Mouse (Mus musculus): ENCODE data around the gene Gm28035. TPM values are rescaled to one million over a fixed set of nuclear protein-coding genes. Genes with fewer than 3 reads are reported as not detected.

Gene Gm28035
- polyA plus RNA-seq, 1 experiment from 2014 or later: 0.15 TPM

Other genes starting within 250 kb of the Gm28035 start
- gene Wdr34, start 191.7 kb upstream of the Gm28035 start, polyA plus RNA-seq (2014; fragmentation: Nextera tagmentation; extraction: Ambion mirVana): 57.4 and 74.1 TPM in 2 replicates
- gene Set, start 183.2 kb upstream of the Gm28035 start, polyA plus RNA-seq (2014; fragmentation: Nextera tagmentation; extraction: Ambion mirVana): 315 and 363 TPM in 2 replicates
- gene Pkn3, start 162.9 kb upstream of the Gm28035 start, polyA plus RNA-seq (2014; fragmentation: Nextera tagmentation; extraction: Ambion mirVana): 0.70 and 1.5 TPM in 2 replicates
- 24.6 and 28.8 TPM in 2 replicates for gene Zdhhc12, start 146.9 kb upstream of the Gm28035 start, polyA plus RNA-seq (2014; fragmentation: Nextera tagmentation; extraction: Ambion mirVana)
- 16.0 and 20.9 TPM in 2 replicates for gene Zer1, start 116.0 kb upstream of the Gm28035 start, polyA plus RNA-seq (2014; fragmentation: Nextera tagmentation; extraction: Ambion mirVana)
- 20.3 and 23.6 TPM in 2 replicates for gene Tbc1d13, start 106.8 kb upstream of the Gm28035 start, polyA plus RNA-seq (2014; fragmentation: Nextera tagmentation; extraction: Ambion mirVana)
- gene Endog, start 69.1 kb upstream of the Gm28035 start, polyA plus RNA-seq (2014; fragmentation: Nextera tagmentation; extraction: Ambion mirVana): 27.1 and 30.4 TPM in 2 replicates
- gene Spout1, start 62.1 kb upstream of the Gm28035 start, polyA plus RNA-seq (2014; fragmentation: Nextera tagmentation; extraction: Ambion mirVana): 59.5 and 64.2 TPM in 2 replicates
- gene Kyat1, start 34.7 kb upstream of the Gm28035 start, polyA plus RNA-seq (2014; fragmentation: Nextera tagmentation; extraction: Ambion mirVana): 14.5 and 19.5 TPM in 2 replicates
- gene Lrrc8a, start 2.9 kb upstream of the Gm28035 start, polyA plus RNA-seq (2014; fragmentation: Nextera tagmentation; extraction: Ambion mirVana): 54.0 and 62.2 TPM in 2 replicates
- 4.5 and 5.1 TPM in 2 replicates for gene Phyhd1, start 25.6 kb downstream of the Gm28035 start, polyA plus RNA-seq (2014; fragmentation: Nextera tagmentation; extraction: Ambion mirVana)
- gene Gm28038, start 40.5 kb downstream of the Gm28035 start, polyA plus RNA-seq (2014; fragmentation: Nextera tagmentation; extraction: Ambion mirVana): not detected in 2 replicates
- gene Dolk, start 45.8 kb downstream of the Gm28035 start, polyA plus RNA-seq (2014; fragmentation: Nextera tagmentation; extraction: Ambion mirVana): 36.4 and 39.4 TPM in 2 replicates
- gene Nup188, start 45.8 kb downstream of the Gm28035 start, polyA plus RNA-seq (2014; fragmentation: Nextera tagmentation; extraction: Ambion mirVana): 21.8 and 25.3 TPM in 2 replicates
- gene Sh3glb2, start 118.8 kb downstream of the Gm28035 start, polyA plus RNA-seq (2014; fragmentation: Nextera tagmentation; extraction: Ambion mirVana): 132 and 145 TPM in 2 replicates
- 28.9 and 30.9 TPM in 2 replicates for gene Miga2, start 123.7 kb downstream of the Gm28035 start, polyA plus RNA-seq (2014; fragmentation: Nextera tagmentation; extraction: Ambion mirVana)
- gene Dolpp1, start 151.7 kb downstream of the Gm28035 start, polyA plus RNA-seq (2014; fragmentation: Nextera tagmentation; extraction: Ambion mirVana): 51.5 and 57.7 TPM in 2 replicates
- 27.7 and 32.4 TPM in 2 replicates for gene Crat, start 175.2 kb downstream of the Gm28035 start, polyA plus RNA-seq (2014; fragmentation: Nextera tagmentation; extraction: Ambion mirVana)
- gene Ptpa, start 175.5 kb downstream of the Gm28035 start, polyA plus RNA-seq (2014; fragmentation: Nextera tagmentation; extraction: Ambion mirVana): 65.8 and 70.7 TPM in 2 replicates
- gene Ier5l, start 233.7 kb downstream of the Gm28035 start, polyA plus RNA-seq (2014; fragmentation: Nextera tagmentation; extraction: Ambion mirVana): 2.3 and 2.6 TPM in 2 replicates